Mouse (Mus musculus) liver, embryonic 14.5 days (tissue): ENCODE measurements at regions not wholly inside any gene's neighbourhood (a gene's known extent, or its start where the extent isn't known, plus 50 kb on each side); places are given as distances from the start of the nearest gene placed in this dataset.

Experiments used
- CTCF ChIP-seq: IDR thresholded peaks from 2 replicates; pipeline ENCODE4 v1.5.1; 2016; ENCODE audit warnings: antibody characterized with exemption, low read depth, control low read depth
- EP300 ChIP-seq: IDR thresholded peaks from 2 replicates; pipeline ENCODE4 v1.6.1; 2016; ENCODE audit warnings: antibody characterized with exemption, low read depth

DNA sequence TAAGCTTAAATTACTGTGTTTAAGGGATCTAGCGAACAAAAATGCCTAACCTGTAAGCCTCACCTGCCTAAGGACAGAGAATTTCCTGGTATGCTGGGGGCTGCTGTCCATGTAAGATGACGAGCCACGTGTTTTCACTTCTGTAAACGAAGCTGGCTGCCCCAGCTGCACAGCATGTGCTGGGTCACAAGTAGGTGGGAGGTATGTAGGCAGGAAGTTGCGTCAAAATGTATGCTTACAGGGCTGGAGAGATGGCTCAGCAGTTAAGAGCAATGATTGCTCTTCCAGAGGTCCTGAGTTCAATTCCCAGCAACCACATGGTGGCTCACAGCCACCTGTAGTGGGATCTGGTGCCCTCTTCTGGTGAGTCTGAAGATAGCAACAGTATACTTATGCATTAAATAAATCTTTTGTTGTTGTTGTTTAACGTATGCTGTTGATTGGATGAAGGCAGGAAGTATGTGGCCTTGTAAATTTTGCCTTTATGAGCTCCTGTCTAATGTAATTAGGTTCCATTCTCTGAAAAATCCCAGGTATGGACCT is 88.0 kb downstream of the Atp23 start:
- TF ChIP-seq CTCF = peak; percentile 58
- TF ChIP-seq EP300 = no peak
